Mouse (Mus musculus) olfactory bulb, adult 2 months (tissue): ENCODE data around the gene Anks1.

Source experiments
- CTCF ChIP-seq: fragments of 200-500 bp; IDR thresholded peaks from 2 replicates; pipeline ENCODE4 v1.5.1; 2012; ENCODE audit warnings: low read depth, mild to moderate bottlenecking, low read length, moderate library complexity; ENCODE audit not compliant: insufficient read depth
- POLR2A ChIP-seq: fragments of 200-500 bp; IDR thresholded peaks from 2 replicates; pipeline ENCODE4 v1.6.1; 2012; ENCODE audit warnings: mild to moderate bottlenecking, low read depth, low read length, moderate library complexity; ENCODE audit not compliant: insufficient read depth

GRCm38 (mm10) chr17:27938121-27938754 lies 29.1 kb downstream of the Anks1 start:
- TF ChIP-seq CTCF = no peak
- no peak for TF ChIP-seq POLR2A
